Mouse (Mus musculus): Measurements from ENCODE around the gene Ccdc126.
"Not testable (repeated sequence)": the region's sequence is repeated elsewhere in the genome, so short reads cannot be mapped to it uniquely, and the experiment has no call there.

Gene Ccdc126

DNA sequence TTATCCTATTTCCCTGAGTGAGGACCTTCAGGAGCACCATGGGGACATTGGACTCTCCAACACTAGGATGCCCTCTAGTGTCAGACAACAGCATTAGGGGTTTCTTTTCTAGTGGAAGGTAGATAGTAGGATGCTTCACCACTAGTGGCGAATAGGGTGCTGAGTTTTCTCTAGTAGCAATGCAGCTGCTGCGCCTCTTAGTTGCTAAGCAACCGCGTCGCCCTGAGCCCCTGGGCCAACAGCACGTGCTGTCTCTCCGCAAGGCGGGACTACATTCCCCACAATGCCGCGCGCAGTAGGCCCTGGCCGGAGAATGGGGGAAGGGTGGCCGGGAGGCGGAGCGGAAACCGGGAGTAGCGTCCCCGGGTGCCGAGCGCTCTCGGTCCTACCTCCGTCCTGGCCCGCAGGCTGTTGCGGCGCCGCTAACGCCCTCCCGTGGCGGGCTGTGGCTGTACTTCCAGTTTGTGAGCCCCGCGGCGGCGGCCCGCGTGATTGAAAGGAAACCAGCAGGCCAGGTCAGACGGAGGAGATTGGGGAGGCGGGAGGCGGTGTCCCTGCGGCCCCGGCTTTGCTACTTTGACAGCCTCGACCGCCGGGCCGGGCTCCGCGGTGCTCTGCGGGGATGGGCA lies at the start of gene Ccdc126:
Ccdc126 (plus strand) TSS at position 309 of the 629 bp plus-strand sequence.
- DNase-seq = peak; percentile 97

DNA sequence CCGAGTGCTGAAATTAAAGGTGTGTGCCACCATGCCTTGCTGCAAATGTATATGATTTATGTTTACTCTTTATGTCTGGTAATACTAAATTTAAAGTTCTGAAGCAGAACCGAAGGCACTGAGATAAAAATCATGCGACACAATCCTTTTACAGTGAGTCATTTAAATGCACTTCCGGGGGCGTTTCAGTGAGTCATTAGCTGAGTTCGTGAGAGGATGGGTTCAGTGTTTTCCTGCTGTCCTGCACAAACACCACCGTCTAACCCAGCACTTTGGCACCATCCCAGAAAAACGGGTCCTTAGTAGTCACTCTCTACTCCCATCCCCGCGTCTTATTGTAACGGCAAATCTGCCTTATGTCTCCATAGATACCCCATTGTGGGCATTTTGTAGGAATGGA lies 49.2 kb upstream of the Ccdc126 start:
- DNase-seq = no peak

DNA sequence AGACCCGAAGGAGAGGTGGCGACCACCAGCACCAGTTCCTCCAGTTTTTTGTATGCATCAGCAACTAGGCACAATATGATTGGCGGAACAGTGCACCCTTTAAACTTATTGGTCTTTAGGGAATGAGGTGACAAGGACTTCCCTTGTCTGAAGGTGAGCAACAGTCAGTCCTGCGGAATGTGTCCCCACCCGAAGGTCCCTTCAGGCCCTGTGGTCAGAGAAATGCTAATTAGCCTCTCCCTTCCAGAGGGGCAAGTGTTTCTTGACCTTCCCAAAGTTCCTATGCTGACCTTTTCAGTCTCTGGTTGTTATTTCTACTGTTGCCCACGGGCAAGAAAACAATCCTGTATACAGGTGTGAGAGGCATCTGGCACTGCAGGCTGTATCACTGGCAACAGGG lies 47.3 kb upstream of the Ccdc126 start:
- DNase-seq = no peak

DNA sequence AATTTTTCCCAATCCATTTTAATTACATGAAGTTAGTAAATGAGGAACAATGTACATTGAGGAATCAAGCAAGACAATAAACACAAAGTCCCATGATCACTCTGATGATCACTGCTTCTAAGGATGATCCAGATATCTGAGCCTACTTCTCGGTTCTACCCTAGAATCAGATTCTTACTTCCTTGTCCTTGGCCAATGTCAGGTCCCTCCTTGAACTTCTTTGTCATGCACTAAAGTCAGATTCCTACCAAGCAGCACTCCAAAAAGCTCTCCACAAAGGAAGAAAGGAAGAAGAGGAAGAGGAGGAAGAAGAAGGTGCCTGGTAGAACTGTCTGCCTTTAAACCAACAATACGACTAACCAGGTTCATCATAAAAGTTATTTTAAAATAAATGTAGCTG lies 46.2 kb upstream of the Ccdc126 start:
- DNase-seq = no peak

DNA sequence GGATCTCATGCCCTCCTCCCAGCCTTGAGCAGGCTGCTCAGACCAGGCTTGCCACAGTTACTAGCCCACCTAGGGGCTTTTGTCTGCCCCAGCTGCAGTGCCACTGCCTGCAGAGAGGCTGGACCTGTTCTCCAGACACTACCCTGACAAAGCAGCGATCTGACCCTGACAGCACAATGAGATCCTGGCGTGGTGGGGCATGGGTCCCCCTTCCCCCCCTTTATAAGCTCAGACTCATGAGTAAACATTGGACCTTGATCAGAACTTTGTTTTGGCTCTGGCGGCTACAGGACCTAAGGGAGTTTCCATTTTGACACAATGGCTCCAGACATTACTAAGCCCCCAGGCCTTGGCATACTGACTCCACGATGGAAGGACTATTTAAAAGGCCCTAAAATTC lies 45.1 kb upstream of the Ccdc126 start:
- no peak for DNase-seq

DNA sequence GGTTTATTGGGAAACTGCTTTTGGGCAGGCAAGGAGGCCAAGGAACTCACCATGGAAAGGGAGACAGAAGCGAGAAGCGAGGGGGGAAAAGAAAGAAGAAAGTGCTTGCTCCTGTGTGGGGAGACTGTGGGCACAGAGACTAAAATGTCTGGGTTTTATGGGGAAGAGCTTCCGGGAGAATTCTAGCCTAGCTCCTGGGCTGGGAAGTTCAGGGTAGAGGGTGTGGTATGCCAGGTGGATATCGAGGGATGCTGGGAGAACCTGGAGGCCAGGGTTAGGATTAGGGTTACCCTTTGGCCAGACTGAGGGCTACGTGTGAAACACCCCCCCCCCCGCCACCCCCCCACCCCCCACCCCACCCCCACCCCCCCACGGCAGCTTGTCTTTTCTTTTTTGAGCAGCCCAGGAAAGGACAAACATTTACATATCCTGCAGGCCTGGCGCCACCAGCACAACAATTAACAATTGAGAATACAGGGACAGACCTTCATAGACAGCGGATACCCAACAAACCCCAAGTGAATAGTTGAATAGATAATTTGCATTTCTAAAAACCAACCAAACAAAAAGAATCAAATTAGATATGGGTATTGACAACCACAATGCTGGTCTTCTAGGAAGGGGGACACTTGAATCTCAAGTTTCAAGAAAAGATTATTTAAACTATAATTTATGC lies 44.5 kb upstream of the Ccdc126 start:
- no peak for DNase-seq

DNA sequence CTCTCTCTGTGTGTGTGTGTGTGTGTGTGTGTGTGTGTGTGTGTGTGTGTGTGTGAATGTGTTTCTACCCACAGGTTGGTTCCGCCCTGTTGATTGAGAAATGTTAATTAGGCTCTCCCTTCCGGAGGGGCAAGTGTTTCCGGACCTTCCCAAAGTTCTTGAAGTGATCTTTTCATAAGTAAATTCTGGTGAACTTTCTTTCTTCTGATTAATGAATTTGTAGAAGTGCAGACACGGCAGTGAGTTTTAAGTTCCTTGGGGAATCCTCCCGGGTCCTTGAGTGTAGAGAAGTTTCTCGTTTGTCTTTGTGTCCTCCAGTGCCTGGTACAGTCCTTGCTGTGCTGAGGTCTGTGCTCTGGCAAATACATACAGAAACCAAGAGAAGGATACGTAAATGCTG lies 43.8 kb upstream of the Ccdc126 start:
- DNase-seq = no peak

DNA sequence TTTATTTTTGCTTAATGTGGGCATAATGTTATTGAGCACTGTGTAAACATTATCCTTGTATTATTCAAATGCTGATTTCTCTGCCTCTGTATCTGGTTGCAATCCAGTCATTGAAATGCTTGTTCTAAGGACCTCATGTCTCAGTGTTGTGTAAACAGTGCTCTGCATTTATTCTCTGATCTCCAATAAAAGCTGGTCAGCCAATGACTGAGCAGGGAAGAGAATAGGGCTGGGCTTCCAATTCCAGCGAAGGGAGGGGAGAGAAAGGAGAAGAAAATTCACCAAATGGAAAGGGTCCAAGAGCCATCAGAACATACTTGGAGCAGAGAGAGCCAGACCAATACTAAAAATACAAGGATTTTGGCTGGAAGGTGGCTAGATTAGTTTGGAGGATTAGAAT lies 38.1 kb upstream of the Ccdc126 start:
- DNase-seq = no peak

DNA sequence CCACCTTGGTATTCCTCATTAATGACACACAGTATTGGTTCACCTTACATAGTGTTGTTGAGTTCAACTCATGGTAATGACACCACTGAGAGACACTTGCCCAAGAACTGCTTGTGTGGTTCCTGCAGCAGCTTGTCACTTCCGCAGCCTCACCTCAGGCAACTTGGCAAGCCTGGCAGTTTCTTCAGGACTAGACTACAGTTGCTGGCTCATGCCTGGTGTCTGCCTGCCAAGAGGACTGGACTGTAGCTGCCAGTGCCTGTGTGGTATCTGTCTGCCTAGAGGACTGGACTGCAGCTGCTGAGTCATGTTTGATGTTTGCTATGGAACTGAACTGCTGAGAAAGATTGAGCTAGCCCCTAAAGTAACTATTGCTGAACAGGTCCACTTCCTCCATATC lies 37.0 kb upstream of the Ccdc126 start:
- no peak for DNase-seq

DNA sequence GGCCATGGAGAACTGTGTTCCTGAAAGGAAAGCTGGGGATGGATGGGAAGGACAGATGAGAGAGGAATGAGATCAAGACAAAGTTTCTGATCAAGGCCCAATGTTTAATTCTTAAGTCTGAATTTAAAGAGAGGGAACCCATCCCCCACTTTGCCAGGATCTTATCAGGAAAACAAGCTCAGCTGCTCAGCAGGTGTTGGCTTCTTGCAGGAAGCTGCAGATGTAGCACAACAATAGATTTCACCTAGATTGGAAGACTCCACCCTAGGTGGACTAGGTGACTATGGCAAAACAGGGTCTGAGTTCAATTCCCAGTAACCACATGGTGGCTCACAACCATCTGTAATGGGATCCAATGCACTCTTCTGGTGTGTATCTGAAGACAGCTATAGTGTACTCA lies 20.8 kb upstream of the Ccdc126 start:
- no peak for DNase-seq

DNA sequence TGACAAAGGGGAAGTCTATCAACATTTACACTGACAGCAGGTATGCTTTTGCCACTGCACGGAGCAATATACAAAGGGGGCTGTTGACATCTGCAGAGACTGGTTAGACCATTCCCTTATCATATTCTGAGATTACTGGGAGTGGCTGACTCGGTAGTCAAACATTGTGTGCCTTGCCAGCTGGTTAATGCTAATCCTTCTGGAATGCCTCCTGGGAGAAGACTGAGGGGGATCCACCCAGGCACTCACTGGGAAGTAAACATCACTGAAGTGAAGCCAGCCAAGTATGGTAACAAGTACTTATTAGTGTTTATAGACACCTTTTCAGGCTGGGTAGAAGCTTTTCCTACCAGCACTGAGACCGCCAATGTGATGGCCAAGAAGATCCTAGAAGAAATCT lies 4.3 kb upstream of the Ccdc126 start:
- not testable (repeated sequence) for DNase-seq

DNA sequence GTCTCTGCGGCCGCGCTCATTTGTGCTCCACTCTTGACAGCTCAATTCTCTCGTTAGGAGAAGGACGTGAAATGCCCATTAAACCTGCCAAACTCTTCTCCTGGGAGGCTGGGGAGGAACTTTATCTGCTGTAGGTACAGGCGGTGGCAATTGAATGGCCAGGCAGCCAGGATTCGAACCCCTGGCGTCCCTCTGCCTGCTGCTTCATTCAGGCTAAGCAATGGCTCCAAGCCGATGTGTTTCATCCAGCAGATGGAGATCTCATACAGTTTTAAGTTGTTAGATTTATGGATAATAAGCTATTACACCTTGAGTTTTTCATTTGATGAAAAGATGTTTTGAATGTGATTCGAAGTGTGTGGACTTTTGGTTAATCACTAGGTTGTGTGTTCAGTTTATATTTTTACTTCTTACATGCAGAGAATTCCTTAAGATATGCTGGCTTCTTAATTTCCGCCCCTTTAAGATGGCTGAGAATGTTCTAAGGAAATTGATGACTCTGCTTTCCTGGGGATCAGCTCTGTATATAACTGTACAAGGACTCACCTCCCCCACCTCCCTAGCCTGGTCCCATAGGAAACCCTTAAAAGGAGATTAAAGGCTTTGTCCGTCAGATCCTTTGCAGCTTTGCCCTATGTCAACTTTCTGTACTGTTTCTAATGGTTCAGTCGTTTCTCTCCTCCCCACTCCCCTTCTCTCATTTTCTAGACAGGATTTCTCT lies 681 bp downstream of the Ccdc126 start:
- no peak for DNase-seq

DNA sequence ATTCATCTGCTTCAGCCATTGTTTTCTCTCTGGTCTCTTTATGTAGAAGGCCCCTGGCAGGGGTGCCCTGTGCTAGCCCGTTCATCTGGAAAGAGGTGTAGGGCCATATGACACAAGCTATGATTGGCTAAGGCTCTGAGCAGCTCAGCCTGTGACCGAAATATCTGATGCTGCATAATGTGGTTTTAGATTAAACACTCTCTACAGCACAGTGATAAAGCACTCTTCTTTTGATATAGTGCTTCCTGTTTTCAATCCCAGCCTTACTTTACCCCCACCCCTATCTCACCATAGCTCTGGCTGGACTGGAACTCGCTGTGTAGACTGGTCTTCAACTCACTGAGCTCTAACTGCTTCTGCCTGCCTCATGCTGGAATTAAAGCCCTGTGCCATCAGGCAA lies 2.3 kb downstream of the Ccdc126 start:
- DNase-seq = no peak

DNA sequence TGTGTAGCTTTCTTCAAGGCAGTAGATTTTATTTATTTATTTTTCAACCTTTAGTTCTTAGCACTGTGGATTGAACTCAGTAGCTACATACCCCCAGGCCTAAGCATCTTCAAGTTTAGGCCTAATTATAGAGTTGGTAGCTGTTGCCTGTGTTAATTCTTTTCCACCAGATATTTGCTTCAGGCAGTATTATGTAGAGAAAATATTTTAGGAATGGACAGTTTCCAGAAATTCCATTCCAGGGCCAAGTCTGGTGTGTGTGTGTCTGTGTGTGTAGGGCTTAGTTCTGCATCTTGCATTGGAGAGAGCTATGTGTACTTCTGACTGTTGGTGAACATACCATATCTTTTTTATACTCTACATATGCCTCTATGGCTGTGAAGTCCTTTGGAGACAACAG lies 3.0 kb downstream of the Ccdc126 start:
- no peak for DNase-seq

DNA sequence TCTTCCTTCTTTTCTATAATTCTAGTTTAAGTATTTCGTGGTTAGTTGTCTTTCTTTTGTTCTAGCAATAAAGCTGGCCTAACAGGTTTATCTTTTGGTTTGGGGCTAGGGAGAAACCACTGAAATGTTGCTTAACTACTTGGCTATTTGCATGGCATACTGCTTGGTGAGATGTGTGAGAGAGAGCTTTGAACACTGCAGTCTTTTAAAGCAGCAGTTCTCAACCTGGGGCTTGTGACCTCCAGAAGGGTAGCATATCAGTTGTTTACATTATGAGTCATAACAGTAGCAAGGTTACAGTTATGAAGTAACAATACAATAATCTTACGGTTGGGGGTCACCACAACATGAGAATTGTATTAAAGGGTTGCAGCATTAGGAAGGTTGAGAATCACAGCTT lies 3.9 kb downstream of the Ccdc126 start:
- no peak for DNase-seq

DNA sequence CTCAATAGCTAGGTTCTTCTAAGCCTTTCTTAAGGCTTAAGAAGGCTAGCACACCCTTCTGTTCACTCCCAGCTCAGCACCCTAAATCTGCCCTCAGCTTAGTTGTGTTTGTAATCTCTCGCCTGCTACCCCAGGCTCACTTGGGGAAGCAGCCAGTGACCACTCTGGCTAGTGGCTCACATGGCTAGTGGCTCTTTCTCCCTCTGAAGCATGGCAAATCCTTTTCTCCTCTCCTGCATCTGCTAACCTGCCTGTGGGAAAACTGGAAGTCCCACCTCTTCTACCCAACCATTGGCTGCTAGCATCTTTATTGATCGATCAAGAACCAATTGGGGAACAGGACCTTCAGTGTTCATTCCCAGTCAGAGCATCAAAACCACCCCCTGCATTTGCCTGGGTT lies 5.5 kb downstream of the Ccdc126 start:
- DNase-seq = no peak

DNA sequence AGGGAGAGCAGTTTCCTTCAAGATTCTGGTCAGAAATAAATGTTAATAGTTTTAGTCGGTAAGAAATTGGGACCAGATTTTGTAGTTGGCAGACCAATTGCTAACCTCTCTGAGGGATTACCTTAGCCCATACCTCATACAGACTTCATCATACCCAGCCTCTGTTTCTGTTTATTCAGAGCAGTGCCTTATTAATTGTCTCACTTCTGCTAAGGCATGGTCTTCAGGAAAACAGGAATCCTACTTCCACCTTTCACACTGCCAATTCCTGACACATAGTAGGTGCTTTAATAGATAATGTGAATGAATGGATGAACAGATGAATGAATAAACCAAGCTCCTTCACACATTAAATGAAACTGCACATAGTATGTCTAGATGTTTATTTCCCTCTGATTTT lies 6.2 kb downstream of the Ccdc126 start:
- DNase-seq = no peak

DNA sequence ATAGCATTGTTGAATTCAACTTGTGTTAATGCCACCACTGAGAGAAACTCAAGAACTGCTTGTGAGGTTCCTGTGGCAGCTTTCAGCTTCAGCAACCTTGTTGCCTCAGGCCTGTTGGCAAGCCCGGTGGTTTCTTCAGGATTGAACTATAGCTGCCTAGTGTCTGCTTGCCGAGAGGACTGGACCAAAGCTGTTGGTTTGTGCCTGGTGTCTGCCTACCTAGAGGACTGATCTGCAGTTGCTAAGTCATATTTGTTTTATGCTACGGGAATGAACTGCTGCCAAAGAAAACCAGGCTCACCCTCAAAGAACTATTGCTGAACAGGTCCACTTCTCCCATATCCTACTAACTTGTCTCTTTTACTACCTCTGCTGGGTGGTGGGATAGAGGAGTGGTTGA lies 7.8 kb downstream of the Ccdc126 start:
- no peak for DNase-seq

DNA sequence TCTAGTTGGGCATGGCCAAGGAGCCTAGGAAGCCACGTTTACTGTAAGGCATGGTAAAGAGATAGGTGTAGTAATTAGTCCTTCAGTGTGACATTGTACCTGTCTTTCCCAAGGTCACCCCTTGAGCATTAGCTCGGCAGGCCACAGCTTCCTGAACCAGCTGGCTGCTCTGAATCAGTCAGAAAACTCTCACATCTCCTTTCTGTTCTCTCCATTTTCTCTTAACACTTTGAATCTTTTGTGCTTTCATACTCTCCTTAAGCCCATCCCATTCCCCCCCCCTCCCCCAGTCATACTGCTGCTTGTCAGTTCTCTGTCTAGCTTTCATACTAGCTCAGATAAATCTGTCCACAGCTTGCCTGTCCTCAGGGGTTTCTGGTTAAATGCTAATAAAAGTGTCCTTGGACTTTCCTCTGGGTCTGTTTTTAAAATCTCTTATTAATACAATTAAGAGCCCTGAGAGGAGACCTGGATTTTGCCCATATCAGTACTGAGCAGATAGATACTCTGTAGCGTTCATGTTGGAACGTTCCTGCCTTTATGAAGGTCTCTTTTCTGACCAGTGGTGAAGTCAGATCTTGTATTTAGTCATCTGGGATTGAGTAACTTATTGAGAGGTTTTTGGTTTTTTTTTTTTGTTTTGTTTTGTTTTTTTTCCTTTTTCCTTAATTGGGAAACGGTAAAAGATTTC lies 12.4 kb downstream of the Ccdc126 start:
- DNase-seq = no peak

DNA sequence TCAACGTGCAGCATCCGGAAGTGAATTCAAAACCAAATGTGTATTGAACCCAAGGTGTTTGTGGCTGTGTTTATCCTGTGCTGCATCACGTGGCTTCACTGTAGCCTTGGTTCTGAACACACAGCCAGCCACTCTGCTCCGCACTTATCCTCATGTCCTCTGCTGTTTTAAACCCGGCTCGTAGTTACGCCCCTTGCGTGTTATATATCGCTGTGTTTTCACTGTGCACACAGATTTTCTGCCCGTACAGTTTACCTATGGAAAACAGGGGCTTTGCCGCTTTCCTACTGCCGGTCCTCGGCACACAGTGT lies 12.9 kb downstream of the Ccdc126 start:
- no peak for DNase-seq

DNA sequence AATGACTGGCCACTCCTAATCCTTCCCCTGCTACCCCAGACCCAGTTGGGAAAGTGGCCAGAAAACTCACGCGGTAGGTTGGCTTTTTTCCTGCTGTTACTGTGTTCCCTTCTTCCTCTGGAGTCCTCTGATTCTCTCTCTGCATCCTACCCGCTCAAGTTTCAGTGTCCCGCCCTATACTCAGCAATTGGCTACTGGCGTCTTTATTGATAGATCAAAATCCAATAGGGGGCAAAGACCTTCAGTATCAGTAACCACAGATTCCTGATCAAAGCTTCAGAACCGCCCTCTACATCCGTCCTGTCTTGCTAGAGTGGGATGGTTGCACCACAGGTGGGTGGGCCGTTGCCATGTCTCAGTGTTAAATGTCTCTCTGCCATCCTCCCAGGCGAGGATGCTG lies 19.5 kb downstream of the Ccdc126 start:
- no peak for DNase-seq

DNA sequence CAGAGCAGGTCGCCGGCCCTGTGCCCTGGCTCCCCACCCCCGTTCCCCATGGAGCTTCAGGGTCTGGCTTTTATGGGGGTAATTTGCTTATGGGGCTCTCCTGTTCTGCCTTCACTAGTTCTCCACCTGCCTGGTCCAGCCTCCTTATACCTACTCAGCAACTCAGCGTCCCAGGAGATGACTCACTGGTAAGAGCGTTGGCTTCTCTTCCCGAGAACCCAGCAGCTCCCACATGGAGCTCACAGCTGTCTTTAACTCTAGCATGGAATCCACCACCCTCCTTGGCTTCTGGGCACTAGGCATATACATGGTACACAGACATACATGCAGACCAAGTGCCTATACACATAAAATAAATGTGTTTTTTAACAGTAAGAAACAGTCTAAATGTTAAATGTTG lies 20.1 kb downstream of the Ccdc126 start:
- no peak for DNase-seq

DNA sequence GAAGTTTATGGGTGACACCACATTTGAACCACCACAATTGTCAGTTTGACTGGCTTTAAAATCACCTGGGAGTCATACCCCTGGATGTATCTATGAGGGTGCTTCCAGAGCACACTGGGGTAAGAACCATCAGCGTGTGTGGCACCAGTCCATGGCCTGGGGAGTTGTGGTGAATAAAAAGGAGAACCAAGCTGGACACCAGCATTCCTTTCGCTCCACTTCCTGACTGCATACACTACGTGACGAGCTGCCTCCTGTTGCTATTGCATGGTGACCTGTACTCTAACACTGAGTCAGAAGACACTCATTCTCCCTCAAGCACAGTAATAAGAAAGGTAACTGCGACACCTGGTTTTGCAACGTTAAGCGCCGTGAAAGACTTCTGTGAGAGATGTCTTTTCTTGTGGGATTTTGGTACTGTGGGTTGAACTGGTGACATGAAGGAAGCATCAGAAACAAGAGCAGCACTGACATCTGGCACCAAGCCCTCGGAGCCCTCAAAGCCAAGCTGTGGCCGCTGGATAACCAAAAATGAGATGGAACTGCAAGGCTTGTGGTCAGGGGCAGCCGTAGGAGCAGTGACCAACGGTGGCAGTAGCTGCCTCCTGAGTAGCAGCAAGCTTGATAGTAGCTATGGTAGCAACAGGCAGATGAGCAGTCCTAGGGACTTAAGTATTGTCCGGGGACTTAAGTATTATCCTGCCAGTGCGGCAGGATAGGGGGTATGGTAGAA lies 24.8 kb downstream of the Ccdc126 start:
- DNase-seq = no peak

All from lung, postnatal 14 days (tissue).